Mouse (Mus musculus) myocyte (in vitro differentiated cells): ENCODE measurements at regions not wholly inside any gene's neighbourhood (a gene's known extent, or its start where the extent isn't known, plus 50 kb on each side); places are given as distances from the start of the nearest gene placed in this dataset.

Experiments used
- CEBPB ChIP-seq: IDR thresholded peaks from 2 replicates; pipeline ENCODE4 v1.6.1; 2011; ENCODE audit warnings: mild to moderate bottlenecking, moderate library complexity; ENCODE audit not compliant: poor library complexity, insufficient read depth, severe bottlenecking
- MAX ChIP-seq: IDR thresholded peaks from one replicate; pipeline ENCODE4 v1.6.1; 2011; ENCODE audit warnings: low read depth, mild to moderate bottlenecking, control low read depth
- POLR2A ChIP-seq: IDR thresholded peaks from one replicate; pipeline ENCODE4 v1.6.1; 2011; ENCODE audit warnings: low read depth, mild to moderate bottlenecking, control low read depth, moderate library complexity; ENCODE audit not compliant: insufficient read length
- POLR2AphosphoS2 ChIP-seq: IDR thresholded peaks from one replicate; pipeline ENCODE4 v1.6.1; 2011; ENCODE audit warnings: low read depth, control low read depth; ENCODE audit not compliant: insufficient read length
- TCF12 ChIP-seq: IDR thresholded peaks from one replicate; pipeline ENCODE4 v1.6.1; 2011; ENCODE audit warnings: mild to moderate bottlenecking, control low read depth; ENCODE audit not compliant: poor library complexity, insufficient read depth, severe bottlenecking
- USF1 ChIP-seq: IDR thresholded peaks from one replicate; pipeline ENCODE4 v1.6.1; 2011; ENCODE audit warnings: low read depth, mild to moderate bottlenecking, control low read depth, moderate library complexity

DNA sequence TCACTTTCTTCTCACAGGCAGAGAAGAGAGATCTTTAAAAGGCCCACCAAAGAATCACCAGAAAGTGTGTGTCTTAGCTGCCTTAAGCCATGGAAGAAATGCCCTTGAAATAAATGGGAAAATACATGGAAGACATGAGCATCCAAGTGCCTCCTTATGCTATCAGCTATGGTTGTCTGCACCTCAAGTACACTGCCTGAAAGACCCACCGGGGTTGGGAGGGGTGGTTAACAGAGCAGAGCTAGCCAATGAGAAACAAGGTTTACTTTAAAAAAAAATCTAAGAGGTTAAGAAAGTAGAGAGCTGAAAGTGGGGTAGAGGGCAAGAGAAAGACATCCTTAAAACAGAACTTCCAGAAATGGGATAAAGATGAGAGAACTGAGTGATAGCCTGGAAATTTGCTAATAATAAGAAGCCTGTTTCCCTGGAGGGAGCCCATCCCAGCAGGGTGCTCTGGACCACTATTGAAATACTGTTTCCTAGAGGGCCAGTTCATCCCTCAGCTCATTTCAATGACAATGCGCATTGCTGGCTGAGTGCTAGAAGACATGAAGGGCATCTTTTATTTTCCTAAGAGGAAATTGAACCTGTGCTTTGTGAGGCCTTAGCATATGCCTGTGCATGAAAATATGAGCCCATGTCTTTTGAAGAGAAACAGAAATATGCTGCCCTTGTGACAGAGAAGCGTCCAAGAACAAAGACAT is 262.9 kb upstream of the Nt5e start:
- no peak for TF ChIP-seq POLR2A
- TF ChIP-seq USF1, result no peak
- no peak for TF ChIP-seq CEBPB
- no peak for TF ChIP-seq TCF12
- no peak for TF ChIP-seq POLR2AphosphoS2
- no peak for TF ChIP-seq MAX
